Mouse (Mus musculus) erythroblast, embryonic 14.5 days (primary cell): ENCODE measurements at regions not wholly inside any gene's neighbourhood (a gene's known extent, or its start where the extent isn't known, plus 50 kb on each side); places are given as distances from the start of the nearest gene placed in this dataset.

ENCODE experiments used
- GATA1 ChIP-seq: IDR thresholded peaks from 2 replicates; pipeline ENCODE4 v1.6.1; 2012; ENCODE audit warnings: low read length, inconsistent platforms, mixed read lengths
- TAL1 ChIP-seq: IDR thresholded peaks from 3 replicates; pipeline ENCODE4 v1.6.1; 2012; ENCODE audit warnings: low read length, inconsistent platforms, mixed read lengths

DNA sequence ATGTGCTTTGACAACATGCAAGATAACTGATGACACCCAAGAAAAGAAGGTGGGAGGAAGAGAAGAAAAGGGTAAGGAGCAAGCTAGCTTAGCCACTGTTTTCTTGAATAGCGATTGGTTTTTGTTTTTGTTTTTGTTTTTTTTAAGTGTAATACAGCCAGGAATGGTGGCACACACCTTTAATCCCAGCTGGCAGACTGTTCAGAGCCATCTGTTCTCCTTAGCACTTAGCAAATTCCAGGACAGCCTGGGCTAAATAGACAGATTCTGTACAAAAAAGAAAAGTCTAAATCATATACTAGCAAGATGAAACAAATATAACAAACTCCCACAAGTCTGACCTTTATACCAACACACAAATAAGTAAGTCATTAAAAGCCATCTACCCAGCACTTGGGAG, 50.4 kb upstream of the Nabp1 start:
- TF ChIP-seq GATA1, result no peak
- no peak for TF ChIP-seq TAL1
